Mouse (Mus musculus) granulocyte monocyte progenitor cell, adult 5-6 weeks (primary cell): Measurements from ENCODE around the gene Cchcr1. TPM values are rescaled to one million over a fixed set of nuclear protein-coding genes. Genes with fewer than 3 reads are reported as not detected.

ENCODE experiments used
- ATAC-seq: replicated peaks from 2 replicates; pipeline ENCODE4 v1.8.0; 2016; ENCODE audit warnings: mild to moderate bottlenecking, moderate TSS enrichment, inconsistent platforms; ENCODE audit not compliant: poor library complexity, severe bottlenecking
- total RNA-seq, 2 experiments: library from RNA; stranded (forward) in 1 of 2; stranded (reverse) in 1 of 2; fragments of 200-712, 200-1000 nt in 1 of 2; fragments of >200 nt in 1 of 2; fragmentation: Nextera tagmentation in 1 of 2; gene quantifications; 2 replicates each; pipeline ENCODE4 v1.2.3; 2014 to 2017

Gene Cchcr1
- total RNA-seq, 2 experiments from 2014 or later: 2.7 to 14.4 TPM

DNA sequence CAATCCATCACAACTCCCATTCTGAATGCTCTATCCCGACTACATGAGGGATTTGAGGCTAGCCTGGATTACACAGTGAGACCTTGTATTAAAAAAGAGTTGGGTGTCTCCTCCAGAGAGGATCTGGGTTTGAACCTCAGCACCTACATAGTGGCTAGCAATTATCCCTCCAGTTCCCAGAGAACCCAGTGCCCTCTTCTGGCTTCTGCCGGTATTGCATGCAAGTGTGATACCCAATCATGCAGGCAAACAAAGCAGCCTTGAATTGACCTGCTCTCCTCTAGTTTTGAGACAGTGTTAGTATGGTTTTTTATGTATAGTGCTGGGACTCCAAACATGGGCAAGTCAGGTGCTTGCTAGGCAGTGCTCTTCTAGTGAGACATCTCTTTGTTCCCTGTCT, 3.0 kb upstream of the Cchcr1 start:
- ATAC-seq: no peak

GRCm38 (mm10) chr17:35514756-35515155, 2.1 kb upstream of the Cchcr1 start:
- ATAC-seq: no peak

GRCm38 (mm10) chr17:35515911-35516640, 824 bp upstream of the Cchcr1 start:
- peak; percentile 20; the same call in 1 of the 2 replicates for ATAC-seq

GRCm38 (mm10) chr17:35517526-35517925, 626 bp downstream of the Cchcr1 start:
- ATAC-seq: no peak

DNA sequence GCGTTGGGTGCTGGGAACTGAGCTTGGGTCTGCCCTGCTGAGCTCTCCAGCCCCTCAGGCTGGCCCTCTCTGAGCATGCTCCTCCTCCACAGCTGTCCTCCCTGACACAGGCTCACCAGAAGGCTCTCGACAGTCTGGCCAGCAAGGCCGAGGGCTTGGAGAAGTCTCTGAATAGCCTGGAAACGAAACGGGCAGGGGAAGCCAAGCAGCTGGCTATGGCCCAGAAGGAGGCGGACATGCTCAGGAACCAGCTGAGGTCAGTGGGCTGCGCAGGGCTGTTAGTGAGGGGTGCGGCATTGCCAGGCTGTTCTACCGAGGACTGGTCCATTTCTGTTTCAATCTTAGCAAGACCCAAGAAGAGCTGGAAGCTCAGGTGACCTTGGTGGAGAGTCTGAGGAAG, 7.5 kb downstream of the Cchcr1 start:
- ATAC-seq: no peak

DNA sequence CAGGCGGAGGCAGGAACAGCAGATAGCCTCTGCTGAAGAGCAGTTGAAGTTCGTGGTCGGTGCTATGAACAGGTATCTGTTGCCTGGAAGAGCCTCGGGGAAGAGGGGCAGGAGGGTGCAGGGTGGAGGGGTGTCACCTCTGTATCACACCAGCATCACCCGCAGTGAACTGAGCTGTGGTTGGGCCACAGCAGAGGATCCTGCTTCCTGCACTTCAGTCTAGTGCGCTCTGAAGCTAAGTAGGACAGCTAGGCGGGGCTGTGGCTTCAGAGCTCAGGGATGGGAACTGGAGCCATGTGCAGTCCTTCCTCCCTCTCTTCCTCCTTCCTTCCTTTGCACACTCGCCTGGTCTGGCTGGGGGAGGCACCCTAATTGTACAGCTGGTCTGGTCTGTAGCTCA, 9.7 kb downstream of the Cchcr1 start:
- ATAC-seq: no peak

- ATAC-seq: no peak
These were observed 15.5 kb downstream of the Cchcr1 start for GRCm38 (mm10) chr17:35532360-35532759.

DNA sequence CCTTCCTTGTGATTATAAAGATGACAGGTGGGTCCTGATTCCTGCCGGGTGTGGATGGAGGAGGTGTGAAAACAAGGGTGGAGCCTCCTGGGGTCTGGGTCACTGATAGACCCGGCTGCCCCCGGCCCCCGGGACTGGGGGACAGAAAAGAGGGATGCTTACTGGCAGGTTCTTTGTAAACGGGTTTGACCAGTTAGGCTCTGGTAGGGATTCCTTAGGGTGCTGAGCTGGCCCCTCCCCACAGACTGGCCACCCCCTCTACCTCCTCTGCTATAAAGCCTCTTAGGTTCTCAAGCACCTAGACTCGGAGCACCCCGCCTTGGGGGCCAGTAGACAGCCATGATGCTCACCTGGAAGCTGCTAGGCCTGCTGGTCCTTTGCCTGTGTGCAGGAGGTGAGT, 16.0 kb downstream of the Cchcr1 start, which contains the start of gene Psors1c2:
Gene Psors1c2 (plus strand): TSS at position 301 of the 400 bp plus-strand sequence.
- no peak for ATAC-seq

- peak; percentile 62 for ATAC-seq
These were observed 17.4 kb downstream of the Cchcr1 start for GRCm38 (mm10) chr17:35534343-35534742.

DNA sequence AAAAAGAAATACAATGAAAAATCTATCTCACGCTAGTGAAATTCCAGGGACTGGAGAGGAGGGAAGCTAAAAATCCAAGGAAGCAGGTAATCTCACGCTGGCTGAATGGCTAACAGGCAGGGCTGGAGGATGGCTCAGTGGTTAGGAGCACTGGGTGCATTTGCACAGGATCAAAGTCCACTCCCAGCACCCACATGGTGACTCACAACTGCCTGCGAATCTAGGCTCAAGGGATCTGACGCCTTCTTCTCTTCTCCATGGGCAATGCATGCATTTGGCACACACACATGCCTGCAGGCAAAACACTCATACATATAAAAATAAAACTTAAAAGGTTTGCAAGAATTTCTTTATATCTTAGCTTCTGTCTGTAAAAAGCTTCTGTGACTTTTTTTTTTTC, 20.5 kb downstream of the Cchcr1 start:
- no peak for ATAC-seq

- no peak for ATAC-seq
These were observed 21.6 kb downstream of the Cchcr1 start for GRCm38 (mm10) chr17:35538476-35538875.

GRCm38 (mm10) chr17:35539540-35539939, 22.6 kb downstream of the Cchcr1 start:
- no peak for ATAC-seq

- ATAC-seq: peak; percentile 37
These were observed 26.0 kb downstream of the Cchcr1 start for GRCm38 (mm10) chr17:35542761-35543411.

GRCm38 (mm10) chr17:35543412-35543861, 26.5 kb downstream of the Cchcr1 start:
- ATAC-seq: no peak; the same call in 1 of the 2 replicates

GRCm38 (mm10) chr17:35544001-35544400, 27.1 kb downstream of the Cchcr1 start:
- no peak for ATAC-seq

- peak; percentile 46 for ATAC-seq
These were observed 27.8 kb downstream of the Cchcr1 start for GRCm38 (mm10) chr17:35544680-35545079.

DNA sequence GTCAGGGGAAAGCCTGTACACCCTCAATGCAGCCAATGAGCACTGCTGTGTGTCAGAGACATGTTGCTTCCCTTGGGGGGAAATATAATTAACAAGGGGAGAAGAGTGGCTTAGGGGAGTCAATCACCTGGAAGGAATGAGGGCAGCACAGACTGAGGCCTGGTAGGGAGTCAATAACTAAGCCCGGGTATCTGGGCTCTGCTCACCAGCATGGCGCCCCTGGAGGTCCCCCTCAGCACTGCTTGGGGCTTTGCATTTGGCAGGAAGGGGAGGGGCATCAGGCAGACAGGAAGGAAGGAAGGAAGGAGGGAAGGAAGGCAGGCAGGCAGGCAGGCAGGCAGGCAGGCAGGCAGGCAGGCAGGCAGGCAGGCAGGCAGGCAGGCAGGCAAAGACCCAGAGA, 30.6 kb downstream of the Cchcr1 start:
- no peak for ATAC-seq

DNA sequence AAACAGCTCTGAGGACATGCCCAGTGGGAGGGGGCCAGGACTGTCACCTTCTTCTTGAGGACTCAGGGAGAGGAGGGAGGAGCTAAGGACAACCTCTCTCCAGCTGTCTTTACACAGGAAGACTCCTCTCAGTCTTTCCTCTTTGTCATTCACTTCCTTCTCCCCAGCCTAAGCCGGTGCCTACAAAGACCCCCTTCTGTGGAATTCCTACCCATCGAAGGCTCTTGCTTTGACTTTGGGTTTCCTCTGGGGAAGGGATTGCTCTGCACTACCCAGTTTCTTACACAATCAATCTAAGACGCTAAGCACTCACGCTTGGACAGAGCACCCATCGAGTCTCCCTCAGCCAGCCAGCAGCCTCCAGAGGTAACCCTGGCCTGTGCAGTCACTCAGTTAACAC, 31.7 kb downstream of the Cchcr1 start:
- no peak for ATAC-seq

- ATAC-seq: no peak
These were observed 32.7 kb downstream of the Cchcr1 start for GRCm38 (mm10) chr17:35549437-35550142.

DNA sequence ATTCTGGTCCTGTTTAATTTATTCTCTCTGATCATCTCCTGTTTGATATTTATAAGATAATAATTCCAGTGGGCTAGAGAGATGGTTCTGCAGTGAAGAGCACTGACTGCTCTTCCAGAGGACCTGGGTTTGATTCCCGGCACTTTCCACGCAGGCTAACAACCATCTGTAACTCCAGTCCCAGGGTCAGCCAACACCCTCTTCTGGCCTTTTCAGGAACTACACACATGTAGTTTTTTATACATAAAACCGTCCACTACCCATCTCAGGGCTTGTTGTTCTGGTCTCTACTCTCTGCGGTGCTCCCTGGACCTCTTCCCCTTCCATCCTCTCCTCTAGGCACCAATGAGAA, 33.2 kb downstream of the Cchcr1 start:
- ATAC-seq: no peak

DNA sequence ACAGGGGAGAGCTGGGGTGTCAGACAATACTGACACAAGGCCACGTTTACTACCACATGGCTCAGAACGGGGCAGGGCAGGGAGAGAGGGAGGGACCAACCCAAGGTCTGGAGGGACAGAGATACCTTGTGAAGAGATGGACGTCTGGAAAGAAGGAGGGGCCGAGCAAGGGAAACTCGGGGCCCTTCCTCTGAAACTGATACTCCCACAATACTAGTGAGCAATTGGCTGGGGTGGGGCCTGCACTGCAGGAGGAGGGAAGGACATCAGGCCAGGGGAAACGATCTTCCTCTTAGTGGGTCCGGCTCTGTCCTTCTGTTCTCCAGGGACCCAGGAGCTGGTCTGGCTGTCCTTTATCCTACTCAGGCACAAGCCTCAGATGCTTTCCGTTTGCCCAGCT, 34.0 kb downstream of the Cchcr1 start:
- no peak for ATAC-seq
